Mouse (Mus musculus) thymus, postnatal 10 days (tissue): ENCODE results near the gene Colgalt1.

Source experiments
- DNase-seq, 2 experiments: peaks; one replicate each; pipeline ENCODE4 v3.0.0; 2021; ENCODE audit warnings: low spot score in 2 of 2

The Colgalt1 gene

GRCm38 (mm10) chr8:71610822-71611651, at the start of gene Colgalt1:
Gene Colgalt1 (plus strand): TSS chr8:71610998.
- peak; percentile 94 to 95 for DNase-seq

- DNase-seq, result peak; percentile 48 to 73
Measured at GRCm38 (mm10) chr8:71561401-71561800, 49.4 kb upstream of the Colgalt1 start.

GRCm38 (mm10) chr8:71562751-71563150, 48.0 kb upstream of the Colgalt1 start:
- peak; percentile 73 to 90 for DNase-seq

- no peak for DNase-seq
Measured at GRCm38 (mm10) chr8:71563992-71564391, 46.8 kb upstream of the Colgalt1 start.

- DNase-seq, result no peak
Measured at GRCm38 (mm10) chr8:71566501-71566900, 44.3 kb upstream of the Colgalt1 start, which contains the start of gene Nxnl1. Gene Nxnl1 (minus strand): TSS chr8:71566601.

GRCm38 (mm10) chr8:71567587-71567986, 43.2 kb upstream of the Colgalt1 start:
- DNase-seq, result no peak

GRCm38 (mm10) chr8:71568387-71568937, 42.3 kb upstream of the Colgalt1 start, which contains the start of gene Slc27a1:
Gene Slc27a1 (plus strand): TSS chr8:71568882.
- no peak for DNase-seq

GRCm38 (mm10) chr8:71568941-71569340, 41.9 kb upstream of the Colgalt1 start:
- DNase-seq, result no peak

- peak in 1 of 2 experiments; percentile 45 for DNase-seq
Measured at GRCm38 (mm10) chr8:71569366-71570290, 41.2 kb upstream of the Colgalt1 start.

GRCm38 (mm10) chr8:71570291-71570954, 40.4 kb upstream of the Colgalt1 start:
- DNase-seq, result peak; percentile 83 to 84

GRCm38 (mm10) chr8:71572077-71572476, 38.7 kb upstream of the Colgalt1 start:
- no peak for DNase-seq

- DNase-seq, result no peak
Measured at GRCm38 (mm10) chr8:71572847-71573633, 37.8 kb upstream of the Colgalt1 start.

- DNase-seq, result no peak
Measured at GRCm38 (mm10) chr8:71574426-71574825, 36.4 kb upstream of the Colgalt1 start.

- no peak for DNase-seq
Measured at GRCm38 (mm10) chr8:71575020-71575419, 35.8 kb upstream of the Colgalt1 start.

- DNase-seq, result no peak
Measured at GRCm38 (mm10) chr8:71577856-71578387, 32.9 kb upstream of the Colgalt1 start.

- DNase-seq, result no peak
Measured at GRCm38 (mm10) chr8:71579009-71579408, 31.8 kb upstream of the Colgalt1 start.

GRCm38 (mm10) chr8:71579476-71579875, 31.3 kb upstream of the Colgalt1 start:
- no peak for DNase-seq

- no peak for DNase-seq
Measured at GRCm38 (mm10) chr8:71580201-71580600, 30.6 kb upstream of the Colgalt1 start.

GRCm38 (mm10) chr8:71586891-71587290, 23.9 kb upstream of the Colgalt1 start:
- peak in 1 of 2 experiments; percentile 67 for DNase-seq

- DNase-seq, result no peak
Measured at GRCm38 (mm10) chr8:71588762-71589161, 22.0 kb upstream of the Colgalt1 start.
